Mouse (Mus musculus): Measurements from ENCODE around the gene Wfdc1.
A peak's percentile ranks its signal among the peaks of the same experiment; 100 is the strongest.

The Wfdc1 gene

DNA sequence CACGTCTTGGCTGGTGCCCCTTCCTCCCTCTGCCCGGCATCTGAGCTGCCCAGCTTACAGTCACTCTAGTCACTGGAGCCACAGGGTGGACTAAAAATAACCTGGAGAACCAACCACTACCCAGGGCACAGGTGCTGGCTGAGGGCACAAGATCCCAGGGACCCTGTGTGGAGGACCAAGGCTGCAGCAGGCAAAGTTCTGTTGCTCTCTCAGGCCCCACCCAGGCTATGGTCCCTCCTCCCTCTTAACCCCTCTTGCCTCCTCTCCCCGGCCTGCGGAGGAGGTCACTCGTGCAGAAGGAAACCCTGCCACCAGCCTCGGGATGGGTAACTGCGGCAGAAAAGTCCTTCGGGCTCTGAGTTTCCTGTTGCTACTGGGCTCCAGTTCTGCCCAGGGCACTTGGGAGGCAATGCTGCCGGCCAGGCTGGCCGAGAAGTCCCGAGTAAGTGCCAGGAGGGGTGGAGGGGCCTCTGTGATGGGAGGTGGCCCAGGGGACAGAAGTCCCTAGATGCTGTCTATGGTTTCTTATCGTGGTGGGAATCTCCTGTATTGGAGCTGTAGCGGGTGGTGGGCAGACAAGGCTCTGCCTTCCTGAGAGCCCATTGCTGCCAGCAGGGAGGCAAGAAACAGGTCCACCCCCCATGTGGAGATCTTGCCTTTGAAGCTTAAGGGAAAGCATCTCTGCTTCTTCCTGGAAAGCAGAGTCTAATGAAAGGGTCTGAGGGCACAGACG is at the start of gene Wfdc1:
Gene Wfdc1 (plus strand): TSS at position 147 of the 733 bp plus-strand sequence.
- no peak for DNase-seq (ENCODE audit: low read depth)

DNA sequence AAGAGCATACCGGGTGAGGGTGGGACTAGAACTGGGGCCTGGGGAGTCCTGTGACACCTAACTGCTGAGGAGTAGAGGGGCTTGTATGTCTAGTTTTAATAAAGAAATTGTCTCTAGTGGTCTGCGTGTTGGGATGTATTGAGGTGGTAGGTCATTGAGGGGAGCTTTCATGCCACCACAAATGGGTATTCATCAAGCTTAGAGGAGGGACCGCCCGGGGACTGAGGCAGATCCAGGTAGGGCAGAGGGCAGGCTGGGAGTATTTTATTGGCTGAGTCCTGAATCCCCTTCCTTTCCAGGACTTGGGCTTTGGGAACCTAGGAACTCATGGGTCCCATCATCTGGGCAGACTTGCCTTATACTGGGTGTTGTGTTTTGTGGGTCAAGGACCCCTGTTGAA is 49.4 kb upstream of the Wfdc1 start:
- no peak for DNase-seq (ENCODE audit: low read depth)

DNA sequence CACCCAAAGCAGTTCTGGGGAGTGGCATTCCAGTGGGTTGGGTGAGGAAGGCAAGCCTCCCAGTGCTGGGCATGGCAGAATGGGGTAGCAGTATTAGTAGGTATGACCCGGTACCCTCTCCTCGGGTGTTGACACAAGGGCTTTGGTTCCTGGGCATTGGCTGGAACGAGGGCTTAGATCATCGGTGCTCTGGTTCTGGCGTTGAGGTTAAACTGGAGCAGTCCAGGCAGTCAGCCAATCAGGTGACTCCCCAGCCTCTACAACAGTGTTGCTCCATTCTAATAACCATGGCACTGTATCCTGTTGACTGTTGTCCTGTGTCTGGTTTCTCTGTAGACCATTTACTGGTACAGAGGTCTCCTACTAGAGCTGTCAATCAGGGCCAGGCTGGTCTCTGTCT is 48.6 kb upstream of the Wfdc1 start:
- DNase-seq (ENCODE audit: low read depth): peak; percentile 38

DNA sequence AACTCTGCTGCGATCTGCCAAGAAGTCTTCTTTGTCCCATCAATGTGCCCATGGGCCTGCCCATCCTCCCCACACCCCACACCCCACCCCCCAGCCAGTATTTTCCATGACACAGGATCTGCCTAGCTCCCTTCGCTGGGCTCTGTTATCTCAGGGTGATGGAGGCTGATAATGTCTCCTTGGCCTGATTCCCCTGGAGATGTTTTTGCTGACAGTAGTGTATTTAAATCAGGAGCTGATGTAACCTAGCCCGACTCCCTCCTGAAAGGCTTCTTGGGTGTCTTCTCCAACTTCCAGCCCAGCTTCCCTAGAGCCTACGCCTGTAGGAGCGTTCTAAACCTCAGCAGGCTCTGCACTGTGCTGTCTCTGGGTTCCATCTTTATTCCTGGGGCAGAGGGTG is 47.3 kb upstream of the Wfdc1 start:
- DNase-seq (ENCODE audit: low read depth): no peak

DNA sequence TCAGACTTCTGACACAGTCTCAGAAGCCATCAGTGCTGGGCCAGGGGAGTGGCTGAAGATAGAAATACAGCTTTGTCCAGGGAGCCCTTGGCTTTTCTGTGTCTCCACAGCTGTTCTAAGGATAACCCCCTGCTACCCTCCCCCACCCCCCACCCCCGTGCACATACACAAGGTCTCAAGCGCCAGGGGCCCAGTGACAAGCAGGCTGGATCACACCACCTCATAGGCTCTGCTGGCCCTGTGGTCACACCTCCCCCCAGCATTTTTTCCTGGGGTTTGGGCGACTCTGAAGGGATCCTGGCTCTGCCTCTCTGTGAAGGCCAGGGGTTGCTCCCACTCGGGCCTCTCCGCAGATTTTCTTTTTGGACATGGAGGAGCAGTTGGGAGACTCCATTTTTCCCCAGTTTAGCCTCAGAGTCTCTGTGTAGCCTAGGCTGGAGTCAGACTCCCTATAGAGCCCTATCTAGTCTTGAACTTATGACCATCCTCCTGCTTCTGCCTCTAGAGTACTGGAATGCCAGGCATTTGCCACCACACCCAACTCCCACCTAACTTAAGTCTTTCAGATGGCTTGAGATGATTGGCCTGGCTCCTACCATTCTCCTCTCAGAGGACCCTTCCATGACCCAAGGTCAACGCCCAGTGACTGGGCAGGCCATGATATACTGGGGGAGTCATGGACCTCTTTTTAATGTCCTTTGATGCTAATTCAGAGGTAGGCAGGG is 45.9 kb upstream of the Wfdc1 start:
- DNase-seq (ENCODE audit: low read depth): no peak

DNA sequence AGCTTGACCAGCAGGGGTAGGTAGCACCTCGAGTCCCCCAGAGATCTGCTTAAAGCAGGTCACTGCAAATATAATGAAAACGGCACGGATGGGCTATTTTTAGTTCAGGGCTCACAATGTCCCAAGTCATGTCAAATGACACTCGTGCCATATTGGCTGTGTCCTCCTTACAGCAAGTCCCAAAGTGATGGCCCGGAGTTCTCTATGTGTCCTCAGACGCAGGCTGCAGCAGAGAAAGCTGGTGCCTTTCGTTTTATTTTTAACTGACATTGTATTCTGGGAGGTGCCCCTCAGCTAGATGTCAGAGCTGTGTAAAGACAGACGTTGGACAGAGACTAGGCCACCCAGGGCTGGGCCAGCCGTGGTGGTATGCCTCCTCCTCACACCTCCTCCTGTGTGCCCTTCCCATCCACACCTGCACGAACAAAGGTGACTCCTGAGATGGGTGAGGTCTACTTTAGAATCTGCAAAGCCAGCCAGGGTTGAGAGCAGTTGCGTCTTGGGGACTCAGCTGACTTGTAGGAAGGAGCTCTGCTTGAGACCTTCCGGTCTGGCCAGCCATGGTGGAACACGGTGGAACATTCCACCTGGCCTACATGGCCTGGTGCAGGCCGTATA is 45.2 kb upstream of the Wfdc1 start:
- no peak for DNase-seq (ENCODE audit: low read depth)

DNA sequence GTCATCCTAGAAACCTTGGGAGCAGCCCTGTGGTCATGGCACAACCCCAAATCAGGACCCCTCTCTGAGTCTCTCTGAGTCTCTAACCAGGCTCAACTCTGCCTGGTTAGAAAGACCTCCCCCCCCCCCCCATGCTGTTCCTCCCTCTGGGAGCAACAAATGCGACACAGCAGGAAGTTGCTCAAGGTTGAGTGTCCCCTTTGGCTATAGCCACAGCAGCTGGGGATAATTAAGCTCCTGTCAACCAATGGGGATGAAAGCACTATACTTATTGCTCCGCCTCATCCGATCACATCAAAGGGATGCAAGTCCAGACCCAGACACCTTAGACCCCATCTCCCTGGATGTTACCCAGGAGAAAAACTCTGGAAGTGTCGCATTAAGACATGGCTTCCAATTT is 43.6 kb upstream of the Wfdc1 start:
- no peak for DNase-seq (ENCODE audit: low read depth)

DNA sequence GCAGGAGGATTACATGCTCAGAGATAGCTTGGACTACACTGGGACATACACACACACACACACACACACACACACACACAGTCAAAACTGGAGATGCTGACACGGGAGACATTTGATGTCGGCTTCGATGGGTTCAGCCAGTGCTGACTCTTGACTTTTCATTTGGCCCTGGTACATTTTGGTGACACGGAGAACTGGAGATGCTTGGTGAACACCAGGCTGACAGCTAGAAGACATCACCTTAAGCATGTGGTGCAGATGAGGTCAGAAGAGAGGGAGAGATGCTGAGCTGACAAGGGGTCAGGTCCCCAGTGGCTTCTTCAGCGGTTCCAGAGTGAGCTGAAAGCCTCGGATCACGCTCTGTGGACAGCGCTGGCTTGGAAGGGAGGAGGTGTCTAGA is 43.1 kb upstream of the Wfdc1 start:
- DNase-seq (ENCODE audit: low read depth): no peak

DNA sequence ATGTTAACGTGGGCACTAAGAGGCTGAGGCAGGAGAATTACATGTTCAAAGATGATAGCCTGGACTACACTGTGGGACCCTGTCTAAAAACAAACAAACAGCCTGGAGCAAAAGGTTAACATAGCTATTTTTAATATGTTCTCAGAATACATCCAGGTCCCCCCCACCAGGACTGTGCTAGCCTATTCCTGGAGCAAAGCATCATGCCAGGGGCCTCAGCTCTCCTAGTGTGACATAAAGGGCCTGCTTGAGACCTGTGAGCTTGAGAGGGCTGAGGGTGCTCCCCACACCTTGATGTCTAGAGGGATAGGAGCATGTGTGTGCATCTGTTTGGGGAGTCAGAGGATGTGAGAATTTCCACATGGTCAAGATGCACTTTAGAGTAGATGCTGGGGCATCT is 42.4 kb upstream of the Wfdc1 start:
- DNase-seq (ENCODE audit: low read depth): no peak

DNA sequence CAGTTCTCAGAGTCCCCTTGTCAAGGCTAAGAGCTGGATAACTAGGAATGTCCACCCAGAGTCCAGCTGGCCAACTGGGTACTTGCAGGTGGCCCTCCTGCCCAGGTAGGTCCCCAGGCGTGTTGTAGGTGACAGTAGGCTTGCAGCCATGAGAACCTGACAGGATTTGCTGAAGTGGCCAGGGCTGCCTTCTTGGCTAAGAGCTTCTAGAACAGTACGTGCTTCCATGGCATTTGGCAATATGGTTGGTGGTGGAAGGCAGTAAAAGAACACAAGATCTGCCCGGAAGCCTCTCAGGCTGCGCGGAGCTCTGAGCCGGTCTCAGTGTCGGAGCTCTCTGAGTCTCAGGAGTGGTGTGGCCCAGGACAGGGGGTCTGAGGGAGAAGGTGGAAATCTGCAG is 41.2 kb upstream of the Wfdc1 start:
- no peak for DNase-seq (ENCODE audit: low read depth)

DNA sequence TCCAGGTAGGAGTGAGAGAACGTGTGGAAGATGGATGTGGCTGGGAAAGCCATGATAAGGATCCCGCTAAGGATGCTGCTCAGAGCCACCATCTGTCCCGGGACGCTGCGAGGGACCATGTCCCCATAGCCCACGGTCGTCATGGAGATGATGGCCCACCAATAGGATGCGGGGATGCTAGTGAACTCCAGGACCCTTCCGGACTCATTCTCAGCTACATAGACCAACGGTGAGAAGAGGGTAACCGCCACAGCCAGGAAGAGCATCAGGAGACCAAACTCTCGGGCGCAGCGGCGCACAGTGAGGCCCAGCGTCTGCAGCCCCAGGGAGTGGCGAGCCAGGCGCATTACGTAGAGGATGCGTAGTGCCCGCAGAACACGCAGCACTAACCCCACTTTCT is 40.4 kb upstream of the Wfdc1 start:
- DNase-seq (ENCODE audit: low read depth): no peak

DNA sequence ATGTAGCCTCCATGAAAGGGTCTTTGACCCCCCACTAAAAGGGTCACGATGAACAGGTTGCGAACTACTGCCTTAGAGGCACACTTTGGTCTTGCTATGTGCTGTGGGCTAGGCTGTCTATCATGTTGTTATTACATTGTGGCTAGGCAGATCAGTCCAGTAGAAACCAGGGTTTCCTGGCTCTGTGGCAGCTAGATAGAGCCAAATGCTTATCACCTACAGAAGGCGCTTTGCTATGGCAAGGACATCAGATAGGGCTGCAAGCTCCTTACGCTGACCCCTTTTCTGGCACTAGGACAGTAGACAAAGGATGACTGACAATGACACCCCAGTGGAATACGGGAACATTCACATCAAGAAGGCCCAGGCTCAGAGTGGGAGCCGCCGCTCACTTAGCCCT is 39.0 kb upstream of the Wfdc1 start:
- no peak for DNase-seq (ENCODE audit: low read depth)

DNA sequence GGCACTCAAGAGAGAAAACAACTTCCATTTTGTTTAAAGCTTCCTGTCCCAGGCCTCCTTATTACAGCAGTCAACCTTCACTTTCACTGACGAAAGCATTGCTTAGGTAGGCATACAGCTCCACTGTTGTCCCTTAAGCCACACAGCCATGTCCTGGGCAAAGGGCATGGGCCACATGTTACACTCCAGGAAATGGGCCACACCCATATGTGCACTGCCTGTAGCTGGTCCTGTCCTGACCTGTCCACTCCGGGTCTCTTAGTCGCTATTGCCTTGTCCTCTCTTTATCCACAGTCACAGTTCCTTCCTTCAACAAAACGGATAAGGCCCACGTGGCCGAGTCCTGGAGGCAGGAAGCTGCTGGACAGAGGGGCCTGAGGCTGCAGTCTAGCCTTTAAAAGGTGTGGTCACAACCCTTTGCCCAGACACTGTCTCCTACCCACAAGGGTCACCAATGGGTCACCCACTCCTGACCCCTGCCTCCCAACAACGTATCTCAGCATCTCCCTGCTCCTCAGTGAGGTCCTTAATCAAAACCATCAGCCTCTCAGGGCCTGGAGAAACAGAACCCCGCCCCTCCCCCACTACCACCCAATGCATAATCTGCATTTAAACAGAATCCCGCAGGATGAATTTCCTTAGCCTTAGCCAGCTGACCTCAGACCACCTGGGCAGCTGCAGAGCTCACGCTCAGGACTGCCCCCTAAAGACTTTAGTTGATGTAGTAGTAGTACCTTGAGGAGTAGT is 38.4 kb upstream of the Wfdc1 start:
- no peak for DNase-seq (ENCODE audit: low read depth)

DNA sequence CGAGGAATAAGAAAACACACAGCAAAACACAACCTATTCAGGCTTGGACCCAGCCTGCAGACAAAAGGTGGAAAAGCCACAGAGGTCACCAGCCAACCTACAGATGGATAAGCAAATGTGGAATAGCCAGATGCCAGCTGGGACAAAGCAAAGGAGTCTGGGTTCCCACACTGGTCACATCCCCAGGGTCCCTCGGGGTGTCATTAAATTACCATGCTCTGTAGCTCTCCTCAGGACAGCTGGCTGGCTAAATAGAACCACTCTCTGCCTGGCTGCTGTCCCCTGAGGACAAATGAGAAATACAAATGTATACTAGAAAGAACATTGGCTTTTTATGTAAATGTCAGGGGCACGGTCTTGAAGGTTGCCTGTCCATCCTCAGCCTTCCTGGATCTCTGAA is 35.3 kb upstream of the Wfdc1 start:
- DNase-seq (ENCODE audit: low read depth): no peak

DNA sequence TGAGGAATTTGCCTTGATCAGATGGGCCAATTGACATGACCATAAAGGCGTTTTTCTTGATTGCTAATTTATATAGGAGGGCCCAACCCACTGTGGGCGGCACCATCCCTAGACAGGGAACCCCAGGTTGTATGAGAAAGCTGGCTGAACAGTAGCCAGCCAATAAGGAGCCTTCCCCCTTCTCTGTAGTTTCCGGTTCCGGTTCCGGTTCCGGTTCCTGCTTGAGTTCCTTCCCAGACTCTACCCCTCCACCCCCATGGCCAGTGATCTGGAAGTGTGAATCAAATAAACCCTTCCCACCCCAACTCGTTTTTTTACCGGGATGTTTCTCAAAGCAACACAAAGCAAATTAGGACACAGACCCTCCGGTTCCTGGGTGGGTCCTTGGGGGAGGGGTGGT is 33.9 kb upstream of the Wfdc1 start:
- DNase-seq (ENCODE audit: low read depth): no peak

DNA sequence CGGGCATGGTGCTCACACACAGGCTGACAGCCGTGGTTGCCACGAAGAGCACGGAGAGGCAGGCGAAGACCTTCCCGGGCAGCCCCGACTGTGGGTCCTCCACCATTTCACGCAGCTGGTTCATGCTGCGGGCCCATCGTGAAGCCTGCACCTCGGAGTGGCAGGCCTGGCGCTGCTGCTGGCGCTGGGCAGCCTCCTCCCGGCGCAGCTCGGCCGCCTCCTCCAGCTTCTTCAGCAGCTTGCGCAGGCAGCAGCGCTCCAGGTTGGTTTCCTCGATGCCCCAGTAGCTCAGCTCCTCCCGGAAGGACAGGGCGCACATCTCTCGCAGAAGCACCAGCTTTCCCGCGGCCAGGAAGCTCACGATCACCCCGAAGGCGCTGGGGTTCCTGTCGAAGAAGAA is 33.3 kb upstream of the Wfdc1 start:
- DNase-seq (ENCODE audit: low read depth): no peak

DNA sequence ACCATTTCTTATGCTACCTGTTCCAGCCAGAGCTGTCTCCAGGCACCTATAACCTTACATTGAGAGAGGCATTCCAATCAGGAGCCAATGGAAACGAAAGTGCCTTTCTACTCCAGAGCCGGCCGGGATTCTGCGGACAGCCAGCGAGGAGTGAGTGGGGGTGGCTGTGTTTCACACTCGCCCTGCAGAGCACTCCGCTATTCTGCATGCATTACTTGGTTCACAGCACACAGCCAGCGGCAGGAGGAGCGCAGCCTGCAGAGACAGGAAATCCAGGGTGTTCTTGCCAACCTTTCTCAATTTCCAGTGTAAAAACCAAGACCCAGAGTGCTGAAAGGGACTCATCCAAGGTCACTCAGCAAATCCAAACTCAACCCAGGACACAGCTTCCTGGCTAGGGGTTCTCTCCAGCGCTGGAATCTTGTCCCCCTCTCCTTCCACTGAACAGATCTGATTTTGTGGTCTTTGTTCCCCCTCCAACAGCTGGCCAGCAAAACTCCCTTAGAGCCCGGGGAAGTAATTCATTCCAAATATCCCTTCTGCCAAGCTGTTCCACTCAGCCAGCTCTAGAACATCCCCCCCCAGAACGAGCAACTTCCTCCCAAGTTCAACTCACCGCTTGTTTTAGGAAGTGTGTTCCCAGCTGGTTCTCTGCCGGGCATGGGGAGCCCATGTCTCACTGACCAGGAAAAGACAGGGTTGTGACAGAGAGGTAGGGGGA is 31.4 kb upstream of the Wfdc1 start:
- no peak for DNase-seq (ENCODE audit: low read depth)

DNA sequence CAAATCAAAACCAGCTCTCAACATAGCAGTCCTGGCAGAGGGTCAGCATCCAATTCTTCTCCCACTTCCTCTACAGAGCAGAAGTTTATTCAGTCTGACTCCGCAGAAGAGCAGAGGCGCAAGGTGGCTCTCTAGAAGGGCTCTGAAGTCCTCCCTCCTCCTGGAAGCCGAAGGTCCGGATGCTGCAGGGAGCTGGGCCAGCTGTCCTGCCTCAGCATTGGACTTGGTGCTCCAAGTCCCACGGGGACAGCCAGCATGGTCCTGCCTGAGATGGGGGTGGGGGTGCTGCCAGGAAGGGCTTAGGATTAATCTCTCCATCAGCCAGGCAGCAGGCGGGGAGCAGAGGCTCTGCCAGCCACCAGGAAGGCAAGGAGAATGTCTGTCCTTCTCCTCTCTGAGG is 30.8 kb upstream of the Wfdc1 start, which contains the start of gene Kcng4:
Gene Kcng4 (minus strand): TSS at position 303 of the 400 bp plus-strand sequence.
- no peak for DNase-seq (ENCODE audit: low read depth)

DNA sequence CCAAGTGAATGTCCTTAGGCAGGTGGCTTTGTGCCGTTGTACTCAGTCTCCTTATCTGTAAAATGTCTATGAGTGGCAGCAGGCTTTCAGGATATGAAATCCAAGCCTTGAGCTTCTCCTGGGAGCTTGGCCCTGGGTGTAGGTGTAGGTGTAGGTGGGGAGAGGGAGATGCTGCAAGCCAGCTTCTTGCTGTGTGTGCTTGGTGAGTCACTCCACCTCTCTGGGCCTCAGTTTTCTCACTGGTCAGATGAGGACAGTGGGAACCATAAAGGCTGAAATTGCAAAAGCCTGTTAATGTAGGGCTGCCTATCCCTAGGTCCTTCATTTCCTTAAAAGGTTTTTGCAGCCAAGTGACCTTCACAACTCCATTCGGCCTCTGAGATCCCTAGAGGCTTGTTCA is 30.2 kb upstream of the Wfdc1 start:
- DNase-seq (ENCODE audit: low read depth): no peak

DNA sequence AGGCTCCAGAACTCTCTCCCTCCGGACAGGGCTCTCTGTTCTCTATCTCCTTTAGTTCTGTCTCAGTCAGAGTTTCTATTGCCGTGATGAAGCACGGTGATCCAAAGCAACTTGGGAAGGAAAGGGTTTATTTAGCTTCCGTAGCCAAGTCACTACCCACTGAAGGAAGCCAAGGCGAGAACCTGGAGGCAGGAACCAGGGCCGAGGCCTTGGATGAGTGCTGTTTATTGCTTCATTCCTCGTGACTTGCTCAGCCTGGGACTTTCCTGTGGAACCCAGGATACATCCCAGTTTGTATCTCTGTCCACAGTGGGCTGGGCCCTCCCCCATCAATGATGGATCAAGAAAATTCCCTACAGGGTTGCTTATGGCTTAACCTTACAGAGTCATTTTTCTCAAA is 29.4 kb upstream of the Wfdc1 start:
- peak; percentile 32 for DNase-seq (ENCODE audit: low read depth)

DNA sequence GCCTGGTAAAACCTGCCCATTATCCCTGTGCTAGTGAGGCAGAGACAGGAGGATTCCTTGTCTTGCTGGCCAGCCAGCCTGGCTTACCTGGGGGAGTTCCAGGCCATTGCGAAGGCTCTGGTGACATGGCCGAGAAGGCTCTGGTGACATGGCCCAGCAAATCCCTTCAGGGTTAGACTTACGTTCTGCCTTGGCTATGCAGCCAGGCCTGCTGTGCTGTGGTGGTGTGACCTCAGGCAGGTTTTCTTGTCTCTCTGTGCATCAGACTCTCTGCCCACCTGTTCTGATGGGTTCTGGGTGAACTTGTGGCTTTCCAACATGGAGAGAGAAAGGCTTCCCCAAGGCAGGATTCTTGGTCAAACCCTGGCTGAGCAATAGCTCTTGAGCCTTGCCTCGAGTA is 28.8 kb upstream of the Wfdc1 start:
- DNase-seq (ENCODE audit: low read depth): no peak

DNA sequence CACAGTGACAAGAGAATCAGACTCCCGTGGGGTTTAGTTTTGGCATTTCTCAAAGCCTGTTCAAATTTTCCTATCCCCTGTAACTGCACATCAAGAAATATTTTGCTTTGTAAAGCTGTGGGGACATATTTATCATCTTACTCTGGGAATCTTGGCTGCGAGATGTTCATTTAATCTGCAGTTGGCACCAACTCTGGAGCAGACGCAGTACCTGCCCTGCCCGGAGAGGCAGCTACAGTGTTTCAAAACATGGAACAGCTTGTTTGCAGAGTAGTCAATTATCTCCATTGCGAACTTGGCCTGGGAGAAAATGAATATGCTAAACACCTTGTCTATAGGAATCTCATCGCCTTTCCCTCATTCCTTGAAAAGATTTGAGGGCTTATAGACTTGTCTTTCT is 27.9 kb upstream of the Wfdc1 start:
- no peak for DNase-seq (ENCODE audit: low read depth)

All from NIH3T3 (cell line).